Mouse (Mus musculus) spleen, adult 2 months (tissue): ENCODE data around the gene Babam2.

Experiments used
- CTCF ChIP-seq: fragments of 200-500 bp; IDR thresholded peaks from 2 replicates; pipeline ENCODE4 v1.5.1; 2011; ENCODE audit warnings: mild to moderate bottlenecking, inconsistent platforms; ENCODE audit not compliant: insufficient read depth, insufficient read length, insufficient replicate concordance; ENCODE audit errors: extremely low read depth
- POLR2A ChIP-seq: fragments of 200-500 bp; IDR thresholded peaks from 2 replicates; pipeline ENCODE4 v1.6.1; 2011; ENCODE audit warnings: low read depth, low read length, inconsistent platforms

DNA sequence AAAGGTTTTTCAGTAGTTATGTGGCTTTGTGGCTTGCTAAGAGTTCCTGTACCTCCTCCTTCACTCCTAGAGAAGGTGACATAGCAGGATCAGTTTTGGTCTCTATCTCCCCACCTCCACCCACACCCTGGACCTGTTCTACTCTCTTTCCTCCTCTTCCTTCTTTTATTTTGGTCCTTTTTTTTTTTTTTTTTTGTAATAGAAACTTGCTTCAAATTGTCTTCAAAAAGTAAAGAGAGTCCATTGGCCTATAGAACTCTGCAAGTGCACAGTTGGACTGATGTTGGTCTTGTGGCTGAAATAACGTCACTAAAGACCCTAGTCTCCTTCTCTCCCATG, 114.1 kb downstream of the Babam2 start:
- TF ChIP-seq POLR2A, result no peak
- no peak for TF ChIP-seq CTCF
